Mouse (Mus musculus) embryonic fibroblast, embryonic 13.5 days (primary cell): Measurements from ENCODE around the gene Naa35. TPM values are rescaled to one million over a fixed set of nuclear protein-coding genes. Genes with fewer than 3 reads are reported as not detected.

ENCODE experiments used
- H3K27ac ChIP-seq: 2 replicates; pipeline ENCODE4 v1.5.1; 2012; ENCODE audit warnings: low read length, control low read depth, inconsistent platforms; ENCODE audit not compliant: insufficient read depth
- H3K4me1 ChIP-seq: 2 replicates; pipeline ENCODE4 v1.6.1; 2011; ENCODE audit warnings: low read length; ENCODE audit not compliant: control insufficient read depth, insufficient read depth
- H3K4me3 ChIP-seq: 2 replicates; pipeline ENCODE4 v1.5.1; 2011; ENCODE audit warnings: mild to moderate bottlenecking, control low read depth, low read length; ENCODE audit not compliant: insufficient read depth
- CTCF ChIP-seq: IDR thresholded peaks from 2 replicates; pipeline ENCODE4 v1.5.1; 2011; ENCODE audit warnings: mild to moderate bottlenecking, control low read depth, low read length, moderate library complexity, borderline replicate concordance; ENCODE audit not compliant: insufficient read depth
- POLR2A ChIP-seq: IDR thresholded peaks from 2 replicates; pipeline ENCODE4 v1.6.1; 2011; ENCODE audit warnings: low read depth, mild to moderate bottlenecking, control low read depth, low read length, moderate library complexity
- polyA plus RNA-seq: library from polyadenylated mRNA; stranded (reverse); fragments of >200 nt; gene quantifications from 2 replicates; pipeline ENCODE4 v1.2.4, GENCODE M21; 2011; ENCODE audit warnings: low read depth; ENCODE audit not compliant: missing spikeins, insufficient read length

Naa35 gene
- polyA plus RNA-seq, 1 experiment, result 121 TPM

DNA sequence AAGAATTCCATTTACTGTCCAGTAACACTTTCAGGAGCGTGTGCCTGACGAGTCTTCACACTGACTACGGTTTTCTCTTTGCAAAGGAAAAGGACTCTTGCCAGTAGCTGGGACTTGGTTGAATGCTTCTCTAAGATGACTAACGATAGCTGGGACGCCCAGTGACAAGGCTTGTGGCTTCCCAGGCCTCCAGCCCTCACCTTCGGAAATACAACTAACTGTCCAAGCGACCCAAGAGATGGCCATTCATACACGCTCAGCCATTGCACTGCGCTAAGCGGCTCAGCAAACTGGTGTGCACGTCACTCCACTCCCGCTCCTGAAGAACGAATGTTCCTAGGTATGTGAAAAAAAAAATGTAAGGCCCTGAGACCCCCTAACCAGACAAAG is 89.7 kb downstream of the Naa35 start:
- Histone ChIP-seq H3K4me3 (peak overlapping the region; percentile 85), H3K4me1 (no peaks in the 10 kb centered on the region), H3K27ac (peak overlapping the region; percentile 19; the same call in 1 of the 2 replicates)
- TF ChIP-seq POLR2A, result no peak
- no peak for TF ChIP-seq CTCF

- TF ChIP-seq POLR2A (peak; percentile 69), CTCF (no peak)
- Histone ChIP-seq H3K4me3 (peak within 1 kb of the TSS; percentile 85), H3K27ac (peak within 1 kb of the TSS; percentile 19; the same call in 1 of the 2 replicates)
These were observed 90.3 kb downstream of the Naa35 start, which contains the start of gene Golm1 for GRCm38 (mm10) chr13:59675151-59676011. Gene Golm1, minus strand, starts transcription at chr13:59675811.

GRCm38 (mm10) chr13:59676316-59677229 is 91.5 kb downstream of the Naa35 start:
- TF ChIP-seq POLR2A (no peak), CTCF (no peak)
- no peaks in the 10 kb centered on the region for H3K4me1 ChIP-seq
- H3K4me3 ChIP-seq, result no peak overlapping the region
- no peak overlapping the region for H3K27ac ChIP-seq

More at GRCm38 (mm10) chr13:59675151-59676011, 90.3 kb downstream of the Naa35 start, which contains the start of gene Golm1:
- H3K4me1 ChIP-seq, result no peaks in the 10 kb centered on the region

GRCm38 (mm10) chr13:59679306-59679705 is 94.2 kb downstream of the Naa35 start:
- Histone ChIP-seq H3K4me1 (no peaks in the 10 kb centered on the region), H3K27ac (no peak overlapping the region), H3K4me3 (no peak overlapping the region)
- no peak for TF ChIP-seq POLR2A
- TF ChIP-seq CTCF, result no peak

- no peaks in the 10 kb centered on the region for H3K4me1 ChIP-seq
- no peak overlapping the region for H3K4me3 ChIP-seq
- TF ChIP-seq POLR2A (no peak), CTCF (no peak)
- no peak overlapping the region for H3K27ac ChIP-seq
These were observed 94.8 kb downstream of the Naa35 start for GRCm38 (mm10) chr13:59679908-59680307.

- TF ChIP-seq CTCF, result no peak
- TF ChIP-seq POLR2A, result no peak
- no peak overlapping the region for H3K4me3 ChIP-seq
- no peaks in the 10 kb centered on the region for H3K4me1 ChIP-seq
- H3K27ac ChIP-seq, result no peak overlapping the region
These were observed 97.6 kb downstream of the Naa35 start for GRCm38 (mm10) chr13:59682629-59683028.

DNA sequence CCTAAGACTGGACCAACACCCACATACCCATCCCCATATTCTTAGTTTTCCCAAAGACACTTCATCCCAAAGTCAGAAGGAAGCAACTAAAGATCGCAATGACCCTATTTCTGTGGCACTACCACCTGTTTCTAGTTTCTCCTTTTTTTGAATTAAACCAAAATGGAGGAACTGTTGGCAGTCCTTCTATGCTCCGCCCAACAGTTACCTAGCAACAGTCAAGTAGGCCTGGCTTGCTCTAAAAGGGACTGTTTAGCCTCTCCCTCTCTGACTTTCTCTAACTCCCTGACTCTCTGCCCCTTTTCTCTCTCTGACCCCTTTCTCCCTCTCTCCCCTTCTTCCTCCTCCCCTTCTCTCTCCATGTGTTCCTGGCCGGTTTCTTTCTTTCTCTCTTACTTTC is 100.2 kb downstream of the Naa35 start:
- Histone ChIP-seq H3K27ac (no peak overlapping the region), H3K4me3 (no peak overlapping the region), H3K4me1 (no peaks in the 10 kb centered on the region)
- TF ChIP-seq POLR2A (no peak), CTCF (no peak)

Other genes starting within 250 kb of the Naa35 start
- gene Agtpbp1, start within 50 bp of the Naa35 start, polyA plus RNA-seq, result 62.4 and 62.8 TPM in 2 replicates
- 31.7 and 36.1 TPM in 2 replicates for gene Golm1, start 90.6 kb downstream of the Naa35 start, polyA plus RNA-seq
- gene 4921517D22Rik, start 108.8 kb downstream of the Naa35 start, polyA plus RNA-seq, result not detected in 2 replicates
- gene Spata31d1a, start 125.1 kb downstream of the Naa35 start, polyA plus RNA-seq, result not detected in 2 replicates
- gene Spata31d1b, start 127.0 kb downstream of the Naa35 start, polyA plus RNA-seq, result not detected in 2 replicates
- not detected in 2 replicates for gene Spata31d1d, start 146.5 kb downstream of the Naa35 start, polyA plus RNA-seq
- gene 1700014D04Rik, start 161.5 kb downstream of the Naa35 start, polyA plus RNA-seq, result not detected in 2 replicates
- 56.6 and 64.3 TPM in 2 replicates for gene Isca1, start 184.6 kb downstream of the Naa35 start, polyA plus RNA-seq
- not detected in 2 replicates for gene Gm49354, start 197.0 kb downstream of the Naa35 start, polyA plus RNA-seq
- 102 and 113 TPM in 2 replicates for gene Tut7, start 237.9 kb downstream of the Naa35 start, polyA plus RNA-seq